Mouse (Mus musculus) heart, postnatal 0 days (tissue): ENCODE measurements around the gene Rnf10.

Experiments used
- CTCF ChIP-seq: IDR thresholded peaks from 2 replicates; pipeline ENCODE4 v1.5.1; 2016; ENCODE audit warnings: antibody characterized with exemption, control low read depth, low read depth
- EP300 ChIP-seq: IDR thresholded peaks from 2 replicates; pipeline ENCODE4 v1.6.1; 2016; ENCODE audit warnings: antibody characterized with exemption, low read depth

DNA sequence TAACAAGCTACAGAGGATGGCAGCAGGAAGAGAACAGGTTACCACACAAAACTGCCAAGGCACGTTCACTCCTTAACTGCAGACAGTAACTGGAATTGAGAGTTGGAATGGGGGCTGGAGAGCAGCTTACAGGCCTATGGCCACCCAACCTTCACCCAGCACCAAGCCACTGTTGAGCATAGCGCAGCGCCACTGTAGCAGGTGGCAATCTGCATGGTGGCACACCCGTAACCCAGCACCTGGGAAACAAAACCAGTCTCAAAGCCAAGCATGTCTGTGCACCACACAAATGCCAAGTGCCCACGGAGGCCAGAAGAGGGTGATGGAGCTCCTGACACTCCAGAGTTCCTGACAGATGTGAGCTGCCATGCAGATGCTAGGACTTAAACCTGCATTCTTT, 6.4 kb downstream of the Rnf10 start:
- TF ChIP-seq CTCF (no peak), EP300 (no peak)
